Mouse (Mus musculus) embryonic stem cell, embryonic (primary cell): ENCODE data around the gene Cela3a.

Experiments
- CTCF ChIA-PET, 4 experiments: fragments of 300-600 bp in 2 of 4; fragments of 350-600 bp in 2 of 4; sonication (Branson Sonifier 250); formaldehyde crosslinking; loops; one replicate each; lab custom pipeline; 2022; ENCODE audit warnings: inconsistent platforms in 2 of 4; lab: Charles Lee
- POLR2A ChIA-PET, 4 experiments: fragments of 300-600 bp in 2 of 4; fragments of 350-600 bp in 2 of 4; sonication (Branson Sonifier 250); formaldehyde crosslinking; loops; one replicate each; lab custom pipeline; 2022; ENCODE audit warnings: antibody characterized with exemption in 4 of 4, inconsistent platforms in 1 of 4; lab: Charles Lee

Cela3a gene

GRCm38 (mm10) chr4:137388059-137388794 is 21.4 kb downstream of the Cela3a start:
- CTCF ChIA-PET, result interaction anchor here in 3 of 4 experiments (0.6 to 1.6 kb wide), 7 partner anchors 11 to 588 kb away, joined by 3 to 6 read pairs (median 4); no protein-coding TSS in a partner anchor
- POLR2A ChIA-PET, result interaction anchor here (0.6 to 2.5 kb wide), 35 partner anchors 8 to 413 kb away, joined by 3 to 27 read pairs (median 4); partner anchors contain the start of gene Usp48 (in 1 of the 4)

- POLR2A ChIA-PET, result interaction anchor here (0.6 to 2.5 kb wide), 31 partner anchors 8 to 414 kb away, joined by 3 to 27 read pairs (median 4); partner anchors contain the start of gene Usp48 (in 1 of the 4)
- CTCF ChIA-PET, result interaction anchor here in 1 of 4 experiments (0.7 to 1.6 kb wide), 5 partner anchors 10 to 79 kb away, joined by 3 to 5 read pairs (median 4); no protein-coding TSS in a partner anchor
These were observed 22.0 kb downstream of the Cela3a start for GRCm38 (mm10) chr4:137387482-137388058.

- ChIA-PET POLR2A (interaction anchor here in 2 of 4 experiments (0.5 to 2.1 kb wide), 8 partner anchors 7 to 81 kb away, joined by 3 to 16 read pairs (median 4); no protein-coding TSS in a partner anchor), CTCF (interaction anchor here in 3 of 4 experiments (0.6 to 1.1 kb wide), 4 partner anchors 14 to 138 kb away, joined by 3 to 5 read pairs (median 4); no protein-coding TSS in a partner anchor)
These were observed 28.6 kb downstream of the Cela3a start for GRCm38 (mm10) chr4:137380702-137381605.

- ChIA-PET POLR2A (interaction anchor here (0.5 to 2.2 kb wide), 12 partner anchors 8 to 507 kb away, joined by 3 to 16 read pairs (median 4); partner anchors contain the start of gene Cdc42 (in 1 of the 4)), CTCF (interaction anchor here in 2 of 4 experiments (0.7 to 1.1 kb wide), 4 partner anchors 19 to 398 kb away, joined by 3 to 10 read pairs (median 4); no protein-coding TSS in a partner anchor)
These were observed 29.8 kb downstream of the Cela3a start for GRCm38 (mm10) chr4:137379713-137380255.

GRCm38 (mm10) chr4:137379085-137379484 is 30.5 kb downstream of the Cela3a start:
- CTCF ChIA-PET, result interaction anchor here in 2 of 4 experiments (0.6 to 1.0 kb wide), 3 partner anchors 18 to 71 kb away, joined by 3 to 4 read pairs (median 4); partner anchors contain the start of gene Cdc42 (in 1 of the 2)
- POLR2A ChIA-PET, result interaction anchor here in 3 of 4 experiments (0.5 to 2.2 kb wide), 9 partner anchors 9 to 759 kb away, joined by 3 to 16 read pairs (median 4); partner anchors contain the start of gene Cdc42 (in 1 of the 3)

GRCm38 (mm10) chr4:137377526-137378304 is 31.9 kb downstream of the Cela3a start:
- CTCF ChIA-PET, result interaction anchor here in 1 of 4 experiments (1.0 kb wide), 1 partner anchor 10 kb away, joined by 3 read pairs; no protein-coding TSS in a partner anchor
- POLR2A ChIA-PET, result interaction anchor here in 2 of 4 experiments (1.1 to 2.3 kb wide), 4 partner anchors 7 to 101 kb away, joined by 3 to 11 read pairs (median 6); no protein-coding TSS in a partner anchor

GRCm38 (mm10) chr4:137376778-137377177 is 32.8 kb downstream of the Cela3a start:
- CTCF ChIA-PET, result interaction anchor here in 2 of 4 experiments (0.6 to 0.7 kb wide), 2 partner anchors 13 to 15 kb away, joined by 3 read pairs; no protein-coding TSS in a partner anchor
- POLR2A ChIA-PET, result interaction anchor here in 3 of 4 experiments (0.7 to 2.3 kb wide), 3 partner anchors 11 to 119 kb away, joined by 4 to 11 read pairs (median 5); no protein-coding TSS in a partner anchor

- ChIA-PET POLR2A (interaction anchor here (0.5 to 2.3 kb wide), 18 partner anchors 10 to 551 kb away, joined by 3 to 17 read pairs (median 4); partner anchors contain the start of gene Cdc42 (in 1 of the 4)), CTCF (interaction anchor here in 3 of 4 experiments (0.6 to 1.2 kb wide), 7 partner anchors 12 to 913 kb away, joined by 3 to 5 read pairs (median 3); no protein-coding TSS in a partner anchor)
These were observed 34.0 kb downstream of the Cela3a start for GRCm38 (mm10) chr4:137375314-137376278.

- ChIA-PET POLR2A (interaction anchor here in 3 of 4 experiments (1.0 to 5.6 kb wide), 4 partner anchors 12 to 15 kb away, joined by 3 to 27 read pairs (median 4); no protein-coding TSS in a partner anchor), CTCF (no interaction called here)
These were observed 35.9 kb downstream of the Cela3a start for GRCm38 (mm10) chr4:137373711-137374110.

GRCm38 (mm10) chr4:137371596-137372523 is 37.7 kb downstream of the Cela3a start:
- ChIA-PET CTCF (interaction anchor here in 2 of 4 experiments (0.6 to 2.0 kb wide), 3 partner anchors 16 to 84 kb away, joined by 3 to 5 read pairs (median 3); no protein-coding TSS in a partner anchor), POLR2A (interaction anchor here in 2 of 4 experiments (0.6 to 5.6 kb wide), 8 partner anchors 9 to 1125 kb away, joined by 3 to 27 read pairs (median 4); no protein-coding TSS in a partner anchor)

- ChIA-PET CTCF (interaction anchor here in 2 of 4 experiments (0.6 to 2.0 kb wide), 4 partner anchors 13 to 148 kb away, joined by 3 to 9 read pairs (median 4); partner anchors contain the start of gene Cdc42 (in 1 of the 2)), POLR2A (interaction anchor here in 3 of 4 experiments (0.6 to 5.6 kb wide), 21 partner anchors 9 to 1116 kb away, joined by 3 to 27 read pairs (median 3); partner anchors contain the start of gene Cdc42 (in 2 of the 3))
These were observed 39.4 kb downstream of the Cela3a start for GRCm38 (mm10) chr4:137369954-137370750.

- ChIA-PET CTCF (interaction anchor here in 3 of 4 experiments (0.6 to 1.0 kb wide), 5 partner anchors 42 to 472 kb away, joined by 3 to 5 read pairs (median 3); no protein-coding TSS in a partner anchor), POLR2A (interaction anchor here in 3 of 4 experiments (0.8 to 2.5 kb wide), 8 partner anchors 9 to 29 kb away, joined by 3 to 14 read pairs (median 4); partner anchors contain the start of gene Cdc42 (in 2 of the 3))
These were observed 41.4 kb downstream of the Cela3a start for GRCm38 (mm10) chr4:137368198-137368597.
